Mouse (Mus musculus): ENCODE results near the gene Kdm6b. TPM values are rescaled to one million over a fixed set of nuclear protein-coding genes. Genes with fewer than 3 reads are reported as not detected.

The Kdm6b gene
- polyA plus RNA-seq, 2 experiments: 1.4 to 2.9 TPM

DNA sequence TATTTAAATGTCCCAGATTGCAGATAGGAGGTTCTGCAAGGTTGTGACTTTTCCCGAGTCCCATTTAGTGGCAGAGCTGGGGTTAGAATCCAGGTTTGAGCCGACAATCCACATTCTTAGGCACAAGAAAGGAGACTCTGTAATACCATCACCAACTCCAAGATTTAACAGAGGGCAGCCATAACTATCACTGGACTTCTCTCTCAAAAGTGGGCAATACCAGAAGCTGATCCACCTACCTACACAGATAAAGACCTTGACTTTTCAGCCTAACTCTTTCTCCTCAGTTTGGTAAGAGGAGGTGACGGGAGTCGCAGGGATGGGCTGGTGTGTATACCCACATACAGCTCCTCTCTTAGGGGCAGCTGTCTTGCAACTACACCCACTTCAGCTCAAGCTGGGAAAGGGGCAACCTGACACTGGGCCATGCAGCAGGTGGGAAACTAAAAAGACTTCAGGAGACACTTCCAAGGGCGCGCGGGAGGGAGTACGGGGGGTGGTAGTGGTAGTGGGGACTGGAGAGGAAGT lies 3.5 kb upstream of the Kdm6b start:
- Histone ChIP-seq H3K27ac (no peak overlapping the region), H3K4me2 (ENCODE audit: low read depth) (peak overlapping the region; percentile 80), H3K4me1 (replicated peaks; ENCODE audit: control insufficient read depth in 2 of 2, insufficient read depth in 2 of 2, low read length in 1 of 2) (peaks cover 21 to 60% of the 10 kb centered on the region in 2 experiments), H3K4me3 (ENCODE audit: insufficient read depth in 1 of 2, low read depth in 2 of 2, low read length in 2 of 2) (0 out of 4 replicates have a peak overlapping the region, but pooled peaks of 1 of the 2 experiments have one; percentile 11), H3K27me3 (ENCODE audit: control insufficient read depth, insufficient read depth, low read length) (peaks cover 30% of the 10 kb centered on the region), H3K36me3 (replicated peaks; ENCODE audit: control insufficient read depth, insufficient read depth, low read depth) (no peaks in the 10 kb centered on the region), H3K9me3 (ENCODE audit: control insufficient read depth, low read length) (no peaks in the 10 kb centered on the region), H3K9ac (replicated peaks) (no peak overlapping the region)
- TF ChIP-seq EP300 (IDR thresholded peaks at IDR 0.05; ENCODE audit: low read depth): no peak
- DNase-seq (ENCODE audit: low read depth in 3 of 3, low spot score in 3 of 3) (no peak), ATAC-seq (ENCODE audit: insufficient read depth) (no peak)
- 25% methylated on average over 8 of the region's 8 CpGs for WGBS (ENCODE audit: insufficient replicate concordance)

DNA sequence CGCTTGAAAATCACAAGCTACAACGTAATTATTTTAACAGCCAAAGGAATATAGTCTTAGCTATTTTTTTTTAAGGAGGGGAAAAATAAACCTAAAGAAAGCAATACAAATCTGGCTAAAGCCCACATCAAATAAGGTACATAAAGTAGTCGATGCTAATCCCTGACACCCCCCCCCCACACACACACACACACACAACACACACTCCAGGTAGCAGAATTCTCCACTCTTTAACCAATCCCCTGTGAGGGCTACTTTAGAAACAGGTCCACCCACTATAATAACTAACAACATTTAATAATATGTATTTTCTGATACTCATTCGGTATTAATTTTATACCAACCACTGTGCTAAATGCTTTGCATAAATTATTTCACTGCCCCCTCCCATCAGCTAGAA lies 3.0 kb upstream of the Kdm6b start:
- no peak for ATAC-seq (ENCODE audit: insufficient read depth)
- H3K4me1 ChIP-seq (replicated peaks; ENCODE audit: control insufficient read depth in 2 of 2, insufficient read depth in 2 of 2, low read length in 1 of 2): peaks cover 24 to 63% of the 10 kb centered on the region in 2 experiments
- H3K4me2 ChIP-seq (ENCODE audit: low read depth): peak overlapping the region; percentile 80
- DNase-seq (ENCODE audit: low read depth in 3 of 3, low spot score in 3 of 3): no peak
- peaks cover 26% of the 10 kb centered on the region for H3K27me3 ChIP-seq (ENCODE audit: control insufficient read depth, insufficient read depth, low read length)
- H3K36me3 ChIP-seq (replicated peaks; ENCODE audit: control insufficient read depth, insufficient read depth, low read depth): no peaks in the 10 kb centered on the region
- no peak for TF ChIP-seq CTCF (IDR thresholded peaks at IDR 0.05; ENCODE audit: low read depth)
- no peak overlapping the region for H3K9ac ChIP-seq (replicated peaks)
- peak overlapping the region in 1 of 2 experiments; percentile 16; a peak in 1 of 4 replicates for H3K4me3 ChIP-seq (ENCODE audit: insufficient read depth in 1 of 2, low read depth in 2 of 2, low read length in 2 of 2)
- H3K9me3 ChIP-seq (ENCODE audit: control insufficient read depth, low read length): no peaks in the 10 kb centered on the region
- H3K27ac ChIP-seq: no peak overlapping the region
- WGBS (ENCODE audit: insufficient replicate concordance): 10% methylated on average over 4 of the region's 4 CpGs

DNA sequence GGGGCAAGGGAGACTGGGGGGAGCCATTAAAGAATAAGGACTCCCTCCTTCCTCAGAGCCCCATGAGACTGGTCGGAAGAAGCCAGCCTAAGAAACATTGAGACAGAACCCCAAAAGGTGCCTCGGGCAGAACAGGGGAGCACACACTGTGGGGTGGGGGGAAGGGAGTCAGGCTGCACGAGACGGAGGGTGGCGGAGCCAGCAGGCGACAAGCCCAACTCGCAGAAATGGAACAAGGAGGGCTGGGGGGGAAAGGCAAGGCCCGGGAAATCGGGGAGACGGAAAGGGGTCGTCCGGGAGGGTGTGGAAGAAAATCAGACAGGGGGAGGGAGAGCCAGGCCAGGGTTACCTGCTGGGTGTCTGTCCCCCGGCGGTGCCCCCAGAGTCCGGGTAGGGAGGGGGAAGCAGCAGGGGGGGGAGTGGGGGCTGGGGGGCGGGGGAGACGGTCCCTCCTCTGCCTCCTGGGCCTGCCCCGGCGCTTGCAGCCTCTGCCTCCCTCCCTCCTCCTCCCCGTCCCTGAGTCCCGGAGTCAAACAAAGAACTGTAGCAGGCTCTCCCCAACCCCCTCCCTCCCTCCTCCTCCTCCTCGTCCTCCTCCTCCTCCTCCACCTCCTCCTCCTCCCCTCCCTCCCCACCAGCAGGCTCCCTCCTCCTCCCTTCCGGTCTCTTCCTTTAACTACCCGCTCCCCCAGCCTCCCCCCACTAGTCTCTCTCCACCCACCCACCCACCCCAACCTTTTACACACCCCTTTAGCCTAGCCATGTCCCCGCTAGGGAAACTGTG lies 2.4 kb upstream of the Kdm6b start:
- H3K4me1 ChIP-seq (replicated peaks; ENCODE audit: control insufficient read depth in 2 of 2, insufficient read depth in 2 of 2, low read length in 1 of 2): peaks cover 24 to 60% of the 10 kb centered on the region in 2 experiments
- 3% methylated on average over 18 of the region's 25 CpGs for WGBS (ENCODE audit: insufficient replicate concordance)
- DNase-seq (ENCODE audit: low read depth in 3 of 3, low spot score in 3 of 3): no peak

DNA sequence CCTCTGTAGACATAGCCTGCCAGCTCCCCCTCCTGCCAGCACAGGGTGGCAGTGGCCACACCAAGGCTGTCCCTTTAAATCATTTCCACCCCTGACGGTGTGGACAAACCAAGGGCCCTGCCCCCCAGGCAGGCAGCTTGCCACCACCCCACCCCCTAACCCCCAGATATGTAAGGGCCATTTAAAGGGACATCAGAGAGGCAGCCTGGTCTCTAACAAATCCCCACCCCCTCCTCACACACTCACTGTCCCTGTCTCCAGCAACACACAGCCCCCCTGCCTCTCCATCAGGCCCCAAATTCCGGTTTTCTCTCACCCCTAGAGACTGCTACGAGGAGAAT lies 1.8 kb upstream of the Kdm6b start:
- no peak for TF ChIP-seq EP300 (IDR thresholded peaks at IDR 0.05; ENCODE audit: low read depth)
- TF ChIP-seq CTCF (IDR thresholded peaks at IDR 0.05; ENCODE audit: low read depth): no peak
- Histone ChIP-seq H3K27me3 (ENCODE audit: control insufficient read depth, insufficient read depth, low read length) (peaks cover 17% of the 10 kb centered on the region), H3K9me3 (ENCODE audit: control insufficient read depth, low read length) (no peaks in the 10 kb centered on the region), H3K4me1 (replicated peaks; ENCODE audit: control insufficient read depth in 2 of 2, insufficient read depth in 2 of 2, low read length in 1 of 2) (peaks cover 18 to 54% of the 10 kb centered on the region in 2 experiments), H3K4me3 (ENCODE audit: insufficient read depth in 1 of 2, low read depth in 2 of 2, low read length in 2 of 2) (peak overlapping the region; percentile 47 to 63), H3K9ac (replicated peaks) (peak overlapping the region; percentile 53; the same call in 1 of the 2 replicates), H3K4me2 (ENCODE audit: low read depth) (peak overlapping the region; percentile 60), H3K27ac (peak overlapping the region; percentile 24), H3K36me3 (replicated peaks; ENCODE audit: control insufficient read depth, insufficient read depth, low read depth) (no peaks in the 10 kb centered on the region)
- no peak for DNase-seq (ENCODE audit: low read depth in 3 of 3, low spot score in 3 of 3)
- no peak for ATAC-seq (ENCODE audit: insufficient read depth)
- WGBS (ENCODE audit: insufficient replicate concordance): 5% methylated on average over 3 of the region's 3 CpGs

More for the DNA sequence above, 2.4 kb upstream of the Kdm6b start:
- peak overlapping the region; percentile 80 for H3K4me2 ChIP-seq (ENCODE audit: low read depth)
- peak overlapping the region; percentile 47 to 63 for H3K4me3 ChIP-seq (ENCODE audit: insufficient read depth in 1 of 2, low read depth in 2 of 2, low read length in 2 of 2)
- TF ChIP-seq EP300 (IDR thresholded peaks at IDR 0.05; ENCODE audit: low read depth) (no peak), CTCF (IDR thresholded peaks at IDR 0.05; ENCODE audit: low read depth) (no peak)
- H3K27me3 ChIP-seq (ENCODE audit: control insufficient read depth, insufficient read depth, low read length): peaks cover 19% of the 10 kb centered on the region
- no peaks in the 10 kb centered on the region for H3K36me3 ChIP-seq (replicated peaks; ENCODE audit: control insufficient read depth, insufficient read depth, low read depth)
- H3K9ac ChIP-seq (replicated peaks): peak overlapping the region; percentile 53
- H3K9me3 ChIP-seq (ENCODE audit: control insufficient read depth, low read length): no peaks in the 10 kb centered on the region
- no peak for ATAC-seq (ENCODE audit: insufficient read depth)
- peak overlapping the region; percentile 24 for H3K27ac ChIP-seq
